Mouse (Mus musculus) layer of hippocampus, postnatal 10 days (tissue): ENCODE results near the gene Hnrnpm. TPM values are rescaled to one million over a fixed set of nuclear protein-coding genes. Genes with fewer than 3 reads are reported as not detected.
"Not testable (repeated sequence)": the region's sequence is repeated elsewhere in the genome, so short reads cannot be mapped to it uniquely, and the experiment has no call there.

ENCODE experiments used
- DNase-seq, 2 experiments: peaks; one replicate each; pipeline ENCODE4 v3.0.0; 2021; ENCODE audit warnings: low spot score in 2 of 2
- long read RNA-seq: library from polyadenylated mRNA; stranded (forward); transcript quantifications from one replicate; pipeline ENCODE4 v2.0.0, GENCODE M21; 2023
- total RNA-seq, 2 experiments: library from RNA; stranded (reverse); gene quantifications; 2 replicates each; pipeline ENCODE4 v1.2.3; 2021

The Hnrnpm gene
- total RNA-seq, result 100 to 1,000 TPM; 138 to 167 TPM
- long read RNA-seq, partial matches to known transcripts, result 20 of 24 reads
- long read RNA-seq, other reads (novel, unspliced or antisense), result 4 of 24 reads

DNA sequence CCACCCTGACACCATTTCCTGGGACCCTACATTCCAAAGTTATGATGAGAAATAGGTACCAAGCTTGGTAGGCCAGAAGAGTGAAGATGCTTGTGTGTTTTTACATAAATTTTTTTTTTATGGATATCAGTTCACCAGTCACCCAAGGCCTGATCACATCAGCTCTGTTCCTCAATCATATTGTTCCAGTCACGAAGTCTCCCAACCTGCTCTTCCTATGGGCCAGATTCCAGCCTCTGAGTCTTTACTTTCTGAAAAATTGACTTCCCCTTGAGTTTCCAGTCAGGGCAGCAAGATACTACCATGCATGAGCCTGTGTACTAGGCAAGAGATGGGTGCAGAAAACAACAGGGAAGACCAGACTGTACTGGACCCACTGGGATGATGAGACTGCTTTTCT lies at the start of gene Hnrnpm:
Gene Hnrnpm, minus strand, starts transcription at position 101 of the 400 bp plus-strand sequence.
- DNase-seq, result no peak

DNA sequence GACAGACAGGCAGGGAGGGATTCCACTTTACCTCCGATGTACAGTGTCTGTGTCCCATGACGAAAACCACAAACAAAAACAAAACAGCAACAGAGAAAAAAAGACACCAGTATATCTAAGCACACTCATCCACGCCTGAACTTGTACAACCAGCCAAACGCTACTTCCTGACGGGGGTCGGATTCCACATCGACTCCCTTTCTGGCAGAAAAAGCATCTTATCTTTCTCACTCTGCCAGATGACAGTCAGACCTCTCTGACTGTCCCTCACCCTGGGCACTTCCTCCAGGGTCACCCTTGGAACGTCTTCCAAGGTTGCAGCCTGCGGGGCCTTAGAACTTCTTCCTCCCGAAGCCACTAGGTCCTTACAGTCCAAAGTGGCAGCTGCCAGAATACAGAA lies 46.9 kb upstream of the Hnrnpm start:
- not testable (repeated sequence) for DNase-seq

DNA sequence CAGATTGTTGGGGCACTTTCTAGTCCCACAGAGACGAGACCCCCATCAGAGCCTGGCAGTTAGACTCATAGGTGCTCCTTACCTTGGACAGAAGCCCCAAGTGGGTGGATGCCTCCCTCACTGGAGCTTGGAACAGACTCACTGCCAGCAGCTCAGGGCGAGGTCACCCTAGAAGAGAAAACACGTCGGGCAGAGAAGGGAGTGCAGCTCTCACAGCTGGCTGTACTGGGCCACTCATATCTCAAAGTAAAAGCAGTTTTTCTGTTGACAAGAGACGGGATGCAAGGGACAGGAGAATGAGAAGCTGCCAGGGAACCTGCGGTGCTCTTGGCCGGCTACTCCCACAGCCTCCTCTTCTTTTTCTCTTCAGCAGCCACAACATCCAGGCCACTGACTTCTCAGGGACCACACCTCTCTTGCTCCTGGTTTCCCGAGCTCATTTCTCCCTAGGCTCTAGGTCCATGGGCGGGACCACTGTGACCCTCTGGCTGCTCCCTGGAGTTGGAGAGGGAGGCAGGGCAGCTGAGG lies 46.0 kb upstream of the Hnrnpm start:
- not testable (repeated sequence) for DNase-seq

DNA sequence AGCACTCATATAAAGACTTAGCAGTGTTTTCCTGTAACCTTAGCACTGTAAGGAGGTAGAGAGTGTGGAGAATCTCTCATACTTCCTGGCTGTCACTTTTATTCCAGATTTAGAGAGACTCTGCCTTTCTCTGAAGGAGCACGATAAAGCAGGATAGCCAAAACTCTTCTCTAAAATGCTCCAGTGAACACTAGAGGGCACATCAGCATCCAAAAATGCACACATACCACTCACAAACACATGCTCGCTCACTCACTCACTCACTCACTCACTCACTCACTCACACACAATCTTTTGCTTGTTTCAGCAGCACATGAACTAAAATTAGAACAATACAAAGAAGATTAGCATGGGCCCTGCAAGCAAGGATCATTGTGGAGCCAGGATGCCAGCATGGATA lies 42.6 kb upstream of the Hnrnpm start:
- no peak for DNase-seq

DNA sequence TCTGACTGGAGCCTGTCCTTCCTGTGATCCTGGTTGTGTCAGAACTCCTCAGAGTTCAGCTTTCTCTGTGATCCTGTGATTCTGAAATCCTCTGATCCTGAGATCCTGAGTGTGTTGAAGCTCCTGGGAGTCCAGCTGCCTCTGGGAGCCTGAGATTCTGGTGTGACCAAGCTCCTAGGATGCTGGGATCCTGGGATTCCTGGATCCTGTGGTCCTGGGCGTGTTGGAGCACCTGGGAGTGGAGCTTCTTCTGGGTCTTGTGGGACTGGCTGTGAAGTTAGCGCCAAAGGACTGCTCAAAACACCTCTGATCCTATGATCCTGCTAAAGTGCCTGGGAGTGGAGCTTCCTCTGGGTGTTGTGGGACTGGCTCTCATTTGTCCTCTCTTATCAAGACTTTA lies 41.7 kb upstream of the Hnrnpm start:
- no peak for DNase-seq

DNA sequence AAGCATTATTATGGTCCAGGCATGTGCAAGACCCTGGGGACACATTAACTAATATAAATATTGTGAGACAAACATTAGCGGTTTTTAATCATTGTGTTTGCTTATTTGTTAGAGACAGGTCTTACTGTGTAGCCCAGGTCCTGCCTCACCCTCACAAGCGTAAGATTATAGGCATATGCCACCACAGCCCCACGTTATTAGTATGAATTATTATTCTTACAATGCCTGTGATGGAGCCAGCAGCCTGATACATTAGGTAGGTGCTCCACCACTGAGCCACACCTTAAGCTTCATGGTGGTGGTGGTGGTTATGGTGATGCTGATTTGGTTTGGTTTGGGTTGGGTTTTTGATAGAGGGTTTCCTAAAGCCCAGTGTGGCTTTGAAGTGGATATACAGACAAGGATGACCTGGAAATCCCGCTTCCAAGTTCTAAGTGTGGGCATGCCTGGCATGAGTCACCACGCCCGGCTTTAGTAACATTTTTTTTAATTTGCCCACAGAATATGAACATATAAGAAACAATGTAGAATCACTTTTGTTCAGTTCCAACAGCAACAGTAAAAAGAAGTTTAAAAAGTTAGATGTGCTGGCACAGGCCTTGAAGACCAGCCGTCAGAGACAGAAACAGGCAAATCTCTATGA lies 33.2 kb upstream of the Hnrnpm start:
- no peak for DNase-seq

DNA sequence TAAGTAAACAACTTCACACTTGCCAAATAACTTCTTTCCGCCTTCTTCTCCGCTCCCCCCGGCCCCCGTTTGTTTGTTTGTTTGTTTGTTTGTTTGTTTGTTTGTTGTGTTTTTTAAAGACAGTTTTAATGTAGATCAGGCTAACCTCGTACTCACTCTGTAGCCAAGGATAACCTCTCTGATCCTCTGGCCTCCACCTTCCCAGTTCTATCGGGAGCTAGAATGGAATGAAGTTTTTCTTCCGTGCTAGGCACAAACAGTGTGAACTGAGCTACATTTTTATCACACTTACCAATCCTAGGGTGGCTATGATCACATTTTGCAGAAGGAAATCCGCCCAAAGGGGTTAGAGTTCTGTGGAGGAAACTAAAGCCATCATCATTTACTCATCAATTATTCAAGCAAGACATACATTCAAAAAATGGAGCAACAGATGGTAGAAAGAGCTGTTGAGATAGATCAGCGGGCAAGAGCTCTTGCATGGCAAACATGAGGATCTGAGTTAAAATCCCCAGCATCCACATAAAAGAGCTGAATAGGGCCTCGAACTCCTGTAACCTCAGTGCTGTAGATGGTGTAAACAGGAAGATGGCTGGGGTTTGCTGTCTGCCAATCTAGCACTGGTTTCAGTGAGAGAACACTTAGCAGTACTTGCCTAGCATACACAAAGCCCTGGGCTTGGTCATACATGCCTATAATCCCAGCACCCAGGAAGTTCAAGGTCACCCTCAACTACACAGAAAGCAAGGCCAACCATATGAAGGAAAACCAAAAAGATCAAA lies 32.5 kb upstream of the Hnrnpm start:
- no peak for DNase-seq

DNA sequence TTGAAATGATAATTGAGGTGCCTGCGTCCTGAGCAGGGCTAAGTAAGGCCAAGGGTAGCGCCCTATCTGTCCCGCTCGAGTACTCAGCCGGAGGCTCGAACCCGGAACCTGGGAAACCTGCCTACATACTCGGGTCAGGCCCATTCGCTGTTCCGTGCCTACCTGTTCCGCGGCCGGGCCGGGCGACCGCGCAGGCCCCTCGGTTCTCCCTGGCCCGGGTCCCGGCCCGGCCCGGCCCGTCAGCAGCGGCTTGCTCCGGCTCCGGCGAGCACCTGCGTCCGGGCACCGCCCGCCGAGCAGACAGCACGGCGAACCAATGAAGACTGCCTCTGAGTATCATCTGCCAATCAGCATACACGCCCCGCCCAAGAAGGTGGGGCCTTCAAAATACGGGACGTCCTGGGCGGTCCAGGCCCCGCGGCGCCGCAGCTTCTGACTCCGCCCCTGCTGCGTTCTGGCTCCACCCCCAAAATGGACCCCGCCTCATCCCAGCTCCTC lies 31.8 kb upstream of the Hnrnpm start, which contains the start of gene March2:
Gene March2, minus strand, starts transcription at position 287 of the 498 bp plus-strand sequence.
- DNase-seq, result peak; percentile 97

DNA sequence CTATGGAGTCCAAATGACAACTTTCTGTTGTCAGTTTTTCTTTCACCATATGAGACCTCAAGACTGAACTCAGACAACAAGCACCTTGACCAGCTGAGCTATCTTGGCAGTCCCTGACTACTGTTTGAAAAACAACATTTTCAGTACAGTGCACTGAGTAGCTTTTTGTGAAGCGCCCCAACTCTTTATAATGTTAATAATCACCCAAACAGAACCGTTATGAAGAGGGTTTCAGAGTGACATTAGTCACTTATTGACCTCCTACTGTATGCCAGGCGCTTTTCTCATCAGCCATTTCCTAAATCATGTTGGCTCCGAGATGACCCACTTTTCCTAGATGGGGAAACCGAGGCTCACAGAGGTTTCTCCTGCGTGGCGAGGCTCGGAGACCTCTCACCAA lies 31.3 kb upstream of the Hnrnpm start:
- no peak for DNase-seq

DNA sequence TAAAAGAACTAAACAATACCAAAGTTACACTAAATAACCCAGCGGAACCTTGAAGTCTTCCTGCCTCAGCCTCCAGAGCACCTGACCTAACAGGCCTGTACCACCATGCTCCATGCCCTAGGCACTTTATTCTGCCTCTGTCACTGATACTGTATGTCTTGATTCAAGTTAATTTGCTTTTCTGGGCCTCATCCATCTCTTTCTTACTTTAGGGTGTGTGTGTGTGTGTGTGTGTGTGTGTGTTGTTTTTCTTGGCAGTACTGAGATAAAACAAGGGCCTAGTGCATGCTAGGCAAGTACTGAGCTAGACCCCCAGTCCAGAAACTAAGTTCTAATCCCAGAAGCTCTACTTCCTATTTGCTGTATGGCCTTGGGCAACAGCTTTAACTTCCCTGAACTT lies 30.6 kb upstream of the Hnrnpm start:
- no peak for DNase-seq

DNA sequence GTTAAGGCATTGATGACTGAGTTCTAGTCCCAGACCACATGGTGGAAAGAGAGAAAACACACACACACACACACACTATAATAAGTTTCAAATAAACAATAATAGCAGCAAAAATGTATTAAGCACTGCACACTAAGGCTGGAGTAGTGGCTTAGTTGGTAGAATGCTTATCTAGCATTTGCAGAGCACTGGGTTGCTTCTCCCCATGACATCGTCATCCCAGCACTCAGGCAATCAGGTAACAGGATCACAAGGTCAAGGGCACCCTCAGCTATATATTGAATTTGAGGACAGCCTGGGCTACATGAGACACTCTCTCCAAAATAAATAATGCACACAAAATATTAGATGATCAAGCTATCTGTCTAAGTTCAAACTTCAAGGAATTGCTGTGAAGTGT lies 28.1 kb upstream of the Hnrnpm start:
- DNase-seq, result no peak

DNA sequence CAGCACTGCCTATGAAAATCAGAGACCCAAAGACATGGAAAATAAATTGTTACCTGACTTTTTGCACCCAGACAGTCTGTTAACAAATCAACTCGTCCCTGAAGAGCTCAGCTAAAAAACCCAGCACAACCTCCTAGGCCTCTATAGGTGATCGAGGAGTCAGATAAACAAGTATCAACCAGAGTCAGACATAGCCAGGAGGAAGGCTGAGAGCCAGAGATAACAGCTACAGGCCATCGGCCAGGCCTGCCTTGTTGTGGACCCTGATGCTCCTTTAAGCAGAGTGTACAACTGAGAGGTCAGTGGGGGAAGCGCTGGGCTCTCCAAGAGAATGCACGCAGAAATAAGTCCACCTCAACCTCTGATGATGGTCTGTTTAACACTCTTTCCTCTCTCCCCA lies 26.6 kb upstream of the Hnrnpm start:
- DNase-seq, result no peak

DNA sequence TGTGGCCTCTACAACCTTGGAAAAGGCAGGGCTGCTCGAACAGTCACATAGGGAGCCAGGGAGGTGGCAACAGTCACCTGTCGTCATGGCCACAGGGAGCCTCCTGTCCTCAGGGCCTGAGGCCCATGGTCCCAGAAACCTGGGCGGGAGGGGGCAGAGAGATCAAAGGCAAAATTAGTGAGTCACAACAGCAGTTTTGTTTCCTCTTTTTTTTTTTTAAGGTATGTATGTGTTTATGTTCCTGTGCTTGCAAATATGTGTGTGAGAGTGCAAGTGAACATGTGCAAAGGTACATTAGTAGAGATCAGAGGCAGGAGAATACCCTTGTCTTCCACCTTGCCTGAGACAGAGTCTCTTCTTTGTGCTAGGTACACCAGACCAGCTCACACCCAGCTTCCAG lies 23.2 kb upstream of the Hnrnpm start:
- DNase-seq, result no peak

DNA sequence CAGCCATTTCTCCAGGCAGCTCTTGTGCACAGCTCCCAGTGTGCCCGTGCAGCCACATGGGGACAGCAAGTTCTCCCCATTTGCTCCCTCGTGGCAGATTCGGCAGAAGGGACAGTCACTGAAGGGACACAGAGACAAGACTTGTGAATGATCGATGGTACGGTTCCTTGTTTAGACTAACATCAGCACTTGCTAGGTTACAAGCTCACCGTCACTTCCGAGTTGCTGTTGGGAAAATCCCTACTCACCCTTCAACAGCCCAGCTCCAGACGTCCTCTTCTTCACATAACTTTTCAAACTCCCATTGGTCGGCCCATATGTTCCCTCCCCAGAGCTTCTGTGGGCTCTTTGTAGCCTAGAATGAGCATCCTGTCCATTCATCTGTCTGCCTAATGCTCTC lies 16.4 kb upstream of the Hnrnpm start:
- DNase-seq, result no peak

DNA sequence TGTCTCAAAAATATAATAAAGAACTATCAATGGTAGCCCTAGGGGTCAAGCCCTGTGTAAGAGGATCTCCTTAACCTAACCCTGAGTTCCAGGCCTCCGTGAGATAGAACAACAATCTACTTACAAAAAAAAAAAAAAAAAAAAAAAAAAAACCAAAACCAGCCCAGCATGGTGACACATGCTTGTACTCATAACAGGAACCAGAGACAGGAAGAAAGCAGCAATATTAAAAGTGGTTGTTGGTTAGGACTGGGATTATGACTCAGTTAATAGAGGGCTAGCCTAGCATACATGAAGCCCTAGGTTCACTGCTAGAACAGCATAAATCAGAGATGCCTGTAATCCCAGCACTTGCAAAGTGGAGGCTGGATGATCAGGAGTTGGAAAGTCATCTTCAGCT lies 15.5 kb upstream of the Hnrnpm start:
- no peak for DNase-seq

DNA sequence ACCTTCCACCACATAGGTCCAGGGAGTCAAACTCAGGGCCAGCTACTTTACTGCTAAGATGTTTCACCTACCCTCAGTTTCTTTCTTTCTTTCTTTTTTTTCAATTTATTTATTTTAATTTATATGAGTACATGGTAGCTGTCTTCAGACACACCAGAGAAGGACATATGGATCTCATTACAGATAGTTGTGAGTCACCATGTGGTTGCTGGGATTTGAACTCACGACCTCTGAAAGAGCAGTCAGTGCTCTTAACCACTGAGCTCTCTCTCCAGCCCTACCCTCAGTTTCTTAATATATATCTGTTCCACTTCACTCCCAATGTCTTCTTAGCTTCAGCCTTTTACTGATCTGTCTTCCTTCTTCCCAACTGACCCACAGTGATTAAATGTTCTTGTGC lies 8.8 kb upstream of the Hnrnpm start:
- no peak for DNase-seq

DNA sequence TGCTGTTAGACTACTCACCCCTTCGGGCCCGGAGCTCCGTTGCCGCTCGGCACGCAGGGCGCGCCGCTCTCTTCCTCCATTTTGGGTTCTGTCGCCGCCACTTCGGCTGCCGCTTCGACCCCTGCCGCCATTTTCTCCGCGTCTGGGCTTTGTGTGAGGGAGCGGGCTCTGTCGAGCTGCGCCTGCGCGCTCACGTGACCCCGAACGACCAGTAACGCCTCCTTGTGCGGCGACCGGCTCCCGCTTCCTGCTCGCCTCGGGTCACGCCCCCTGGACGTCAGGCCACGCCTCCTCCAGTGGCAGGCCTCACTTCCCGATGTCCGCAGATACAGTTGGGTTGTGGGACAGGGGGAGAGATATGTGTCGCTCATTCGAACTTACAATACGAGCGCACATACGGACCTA lies 1.4 kb downstream of the Hnrnpm start:
- DNase-seq, result peak; percentile 97 to 98

DNA sequence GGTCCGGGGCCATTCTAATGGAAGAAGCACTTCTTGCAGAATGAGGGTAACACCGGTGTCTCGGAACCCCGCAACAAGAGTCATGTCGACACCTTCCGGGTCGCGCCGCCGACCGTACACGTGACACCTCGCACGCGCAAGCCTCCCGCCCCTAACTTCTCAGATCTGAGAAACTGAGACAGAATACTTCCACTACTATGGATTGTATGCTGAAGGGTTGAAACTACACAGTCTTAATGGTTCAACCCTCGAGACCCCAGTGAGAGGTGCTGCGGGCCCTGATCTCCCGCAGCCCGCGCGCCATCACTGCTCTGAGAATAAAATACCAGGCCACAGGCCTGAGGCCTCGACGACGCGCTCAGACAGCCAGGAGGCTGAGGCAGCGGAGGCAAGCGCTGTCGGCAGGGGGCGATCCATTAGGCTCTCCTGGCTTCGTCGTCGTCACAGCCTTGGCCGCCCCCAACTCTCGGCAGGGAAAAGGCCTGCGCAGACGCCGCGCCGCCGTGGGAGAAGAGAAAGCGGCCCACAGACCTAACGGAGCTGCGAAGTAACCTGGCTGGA lies 1.9 kb downstream of the Hnrnpm start:
- DNase-seq, result peak; percentile 84 to 85

DNA sequence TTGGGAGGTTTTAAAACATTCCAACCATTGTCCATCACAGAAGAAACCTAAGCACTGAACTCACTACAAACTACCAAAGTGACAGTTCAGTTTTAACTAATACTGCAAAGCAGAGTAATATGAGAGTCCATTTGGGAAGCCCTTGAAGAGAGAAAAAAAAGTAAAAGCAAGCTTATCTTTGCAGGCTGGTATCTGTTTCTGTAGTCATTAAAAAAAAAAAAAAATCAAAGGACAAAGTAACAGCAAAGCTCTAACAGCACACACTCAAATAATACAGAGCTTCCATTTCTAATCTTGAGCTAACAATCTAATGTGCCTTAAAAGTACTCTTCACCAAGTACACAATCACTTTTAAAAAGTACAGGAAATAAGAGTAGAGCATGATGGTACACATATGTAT lies 4.9 kb downstream of the Hnrnpm start:
- DNase-seq, result no peak

DNA sequence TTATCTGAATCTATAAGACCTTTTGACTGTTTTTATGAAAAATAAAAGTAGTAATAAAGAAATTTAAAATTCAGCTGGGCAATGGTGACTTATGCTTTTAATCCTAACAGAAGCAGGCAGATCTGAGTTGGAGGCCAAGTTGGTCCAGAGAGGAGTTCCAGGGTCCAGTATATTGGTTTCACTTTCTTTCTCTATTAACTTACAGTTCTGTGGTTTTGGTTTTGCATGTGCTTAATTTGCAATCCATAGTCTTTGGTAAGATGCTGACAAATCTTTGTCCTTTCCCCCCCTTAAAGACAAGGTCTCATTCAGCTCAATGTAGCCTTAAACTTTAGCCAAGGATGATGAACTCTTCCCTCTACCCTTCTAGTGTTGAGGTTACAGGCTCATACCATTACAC lies 7.9 kb downstream of the Hnrnpm start:
- no peak for DNase-seq

DNA sequence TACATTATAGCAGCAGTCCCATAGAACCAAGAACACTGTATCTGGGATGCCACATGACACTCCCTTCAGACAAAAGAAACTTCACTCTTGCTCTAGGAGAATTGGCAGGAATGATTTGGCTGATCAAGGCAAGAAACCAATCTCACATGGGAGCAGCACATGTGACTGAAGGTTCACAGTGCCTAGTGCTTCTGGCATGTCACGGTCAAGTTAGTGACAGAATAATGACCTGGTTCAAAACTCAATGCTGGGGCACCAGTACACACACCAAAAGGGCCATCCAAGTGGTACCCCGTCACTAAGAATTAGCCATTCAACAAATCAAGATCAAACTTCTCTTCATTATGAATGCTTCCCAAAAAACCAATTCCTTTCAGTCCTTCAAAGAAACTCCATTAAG lies 10.6 kb downstream of the Hnrnpm start:
- DNase-seq, result no peak

DNA sequence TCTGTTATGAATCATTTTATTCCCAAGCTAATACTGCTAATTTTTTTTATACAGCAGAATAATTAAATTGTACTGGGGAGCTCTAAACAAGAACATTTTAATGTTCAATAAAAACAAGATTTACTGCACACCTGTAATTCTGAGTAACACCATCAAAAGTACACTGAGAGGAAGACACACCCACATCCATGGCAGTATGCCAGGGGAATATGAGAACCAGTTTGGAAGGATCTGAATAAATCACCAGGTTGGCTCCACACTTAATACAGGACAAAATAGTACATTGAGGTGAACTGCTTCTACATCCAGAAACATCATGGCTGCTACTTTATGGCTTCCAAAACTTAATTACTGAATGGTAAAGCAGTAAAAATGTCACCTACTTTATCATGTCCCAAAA lies 11.2 kb downstream of the Hnrnpm start:
- DNase-seq, result no peak
